Mouse (Mus musculus): ENCODE data around the gene Trex1.

DNA sequence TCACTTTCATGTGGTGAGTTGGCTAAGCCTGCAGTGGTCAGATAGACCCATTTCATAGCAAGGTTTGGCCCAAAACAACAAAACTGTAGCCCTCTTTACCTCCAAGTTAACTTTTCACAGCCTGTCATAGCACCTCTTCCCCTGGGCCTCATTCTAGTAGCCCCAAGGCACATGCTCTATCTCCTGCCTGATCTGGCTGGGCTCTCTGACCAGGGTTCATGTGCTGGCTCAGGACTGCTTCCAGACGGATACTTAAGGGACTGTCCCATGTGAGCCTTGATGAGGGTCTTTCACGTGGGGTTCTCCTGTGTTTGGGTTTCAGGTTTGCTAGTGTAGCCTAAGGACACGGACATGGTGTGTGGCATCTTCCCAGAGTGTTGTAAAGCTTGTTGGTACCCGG is 19.9 kb downstream of the Trex1 start:
- no peak for TF ChIP-seq GATA1 (IDR thresholded peaks at IDR 0.05; ENCODE audit: borderline replicate concordance, low read length)
- no peak for TF ChIP-seq FLI1 (IDR thresholded peaks at IDR 0.05; ENCODE audit: low read length)
